Mouse (Mus musculus): ENCODE data around the gene Pde7b.
A peak's percentile ranks its signal among the peaks of the same experiment; 100 is the strongest.

Pde7b gene

DNA sequence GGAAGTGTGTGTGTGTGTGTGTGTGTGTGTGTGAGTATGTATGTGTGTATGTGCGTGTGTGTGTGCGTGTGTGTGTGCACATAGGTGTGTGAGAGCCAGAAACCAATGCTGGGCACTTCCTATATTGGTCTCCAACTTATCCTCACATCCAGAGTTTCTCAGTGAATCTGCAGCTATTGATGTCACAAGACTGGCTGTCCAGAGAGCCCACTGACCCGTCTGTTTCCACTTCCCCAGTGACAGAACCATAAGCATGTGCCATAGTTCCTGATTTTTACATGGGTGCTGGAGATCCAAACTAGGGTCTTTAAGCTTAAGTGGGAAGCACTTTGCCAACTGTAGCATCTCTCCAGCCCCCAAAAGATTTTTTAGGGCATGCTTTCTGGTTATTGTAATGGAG lies 71.6 kb downstream of the Pde7b start:
- DNase-seq (ENCODE audit: low read depth) = no peak

DNA sequence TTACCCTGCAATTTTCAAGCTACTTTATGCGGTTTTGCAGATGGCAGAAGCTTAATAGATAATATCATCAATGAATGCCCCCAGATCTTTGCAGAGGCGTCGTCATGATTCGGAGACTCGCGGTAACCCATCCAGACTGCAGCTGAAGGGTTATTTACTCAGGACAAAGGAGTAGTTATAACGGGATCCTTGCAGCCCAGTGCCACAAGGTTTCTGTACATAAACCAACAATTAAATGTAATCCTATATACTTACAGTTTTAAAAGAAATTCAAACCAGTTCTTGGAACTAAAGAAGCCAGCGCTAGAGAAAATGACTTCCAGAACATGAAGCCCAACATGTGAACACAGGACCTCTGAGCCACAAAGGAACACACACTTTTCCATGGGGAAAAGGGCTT lies 88.5 kb downstream of the Pde7b start:
- DNase-seq (ENCODE audit: low read depth) = no peak

DNA sequence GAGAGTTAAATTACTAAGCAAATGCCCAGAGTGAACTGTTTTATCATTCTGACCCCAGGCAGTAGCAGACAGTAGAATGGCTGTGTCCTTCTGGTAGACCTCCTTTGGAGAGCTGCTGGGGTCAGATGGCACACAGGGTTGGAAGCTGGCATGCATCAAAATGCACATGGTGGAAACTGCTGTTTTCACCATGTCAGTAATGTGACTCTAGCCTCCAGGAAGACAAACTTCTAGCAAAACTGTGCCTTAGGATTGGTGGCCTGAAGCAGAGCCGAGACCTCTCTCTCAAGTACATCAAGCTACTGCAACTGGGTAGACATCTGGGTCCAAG lies 91.8 kb downstream of the Pde7b start:
- DNase-seq (ENCODE audit: low read depth) = no peak

DNA sequence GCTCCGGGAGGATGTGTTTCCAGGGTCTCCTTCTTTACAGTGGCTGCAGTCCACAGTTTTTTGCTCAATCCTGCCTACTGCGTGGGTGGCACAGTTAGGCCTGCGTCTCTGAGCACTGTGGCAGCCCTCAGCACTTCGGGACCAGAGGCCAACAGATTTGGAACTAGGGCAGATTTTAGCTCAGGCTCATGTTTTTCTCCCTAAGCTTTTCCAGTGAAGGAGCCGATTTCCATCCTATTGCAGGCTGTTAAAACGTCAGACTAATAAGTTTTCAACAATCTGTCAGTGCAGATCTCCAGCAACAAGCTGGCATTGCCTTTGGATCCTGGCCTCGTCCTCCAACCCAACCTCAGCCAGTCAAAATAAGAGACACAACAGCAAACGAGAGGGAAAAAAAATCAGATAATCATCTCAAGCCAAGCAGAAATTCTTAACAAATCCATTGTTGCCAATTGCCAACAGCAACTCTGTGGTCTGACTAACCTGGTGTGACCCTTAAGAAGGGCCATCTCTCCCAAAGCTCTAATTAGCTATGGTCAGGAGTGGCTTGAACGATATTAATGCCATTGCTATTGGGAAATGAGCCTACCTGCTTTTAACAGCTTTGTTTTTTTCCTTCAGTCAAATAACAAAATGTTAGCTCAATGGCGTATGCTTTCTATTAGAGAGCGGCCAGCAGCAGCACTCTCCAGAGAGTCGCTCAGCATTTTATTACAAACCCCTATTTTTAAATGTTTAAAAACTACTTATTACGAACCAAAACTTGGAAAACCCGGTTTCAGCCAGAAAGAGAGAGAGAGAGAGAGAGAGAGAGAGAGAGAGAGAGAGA lies 92.4 kb downstream of the Pde7b start:
- no peak for DNase-seq (ENCODE audit: low read depth)

DNA sequence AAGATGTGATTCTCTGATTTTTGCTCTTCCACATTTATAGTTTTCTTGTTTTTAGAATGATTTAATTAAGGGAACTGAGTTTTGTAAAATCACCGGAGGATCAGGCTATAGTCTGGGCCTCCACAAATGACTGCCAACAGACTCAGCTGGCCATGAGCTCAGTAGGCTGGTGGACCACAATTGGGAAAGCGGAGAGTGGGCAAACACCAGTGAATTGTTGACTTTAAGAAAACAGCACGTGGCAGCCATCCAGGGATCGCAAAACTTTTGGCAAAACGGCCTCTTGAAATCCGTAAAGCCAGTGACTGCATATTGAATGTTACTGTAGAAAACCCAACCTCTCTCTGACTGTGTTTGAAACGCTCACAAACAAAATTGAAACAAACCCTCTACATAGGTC lies 94.8 kb downstream of the Pde7b start:
- DNase-seq (ENCODE audit: low read depth) = no peak

DNA sequence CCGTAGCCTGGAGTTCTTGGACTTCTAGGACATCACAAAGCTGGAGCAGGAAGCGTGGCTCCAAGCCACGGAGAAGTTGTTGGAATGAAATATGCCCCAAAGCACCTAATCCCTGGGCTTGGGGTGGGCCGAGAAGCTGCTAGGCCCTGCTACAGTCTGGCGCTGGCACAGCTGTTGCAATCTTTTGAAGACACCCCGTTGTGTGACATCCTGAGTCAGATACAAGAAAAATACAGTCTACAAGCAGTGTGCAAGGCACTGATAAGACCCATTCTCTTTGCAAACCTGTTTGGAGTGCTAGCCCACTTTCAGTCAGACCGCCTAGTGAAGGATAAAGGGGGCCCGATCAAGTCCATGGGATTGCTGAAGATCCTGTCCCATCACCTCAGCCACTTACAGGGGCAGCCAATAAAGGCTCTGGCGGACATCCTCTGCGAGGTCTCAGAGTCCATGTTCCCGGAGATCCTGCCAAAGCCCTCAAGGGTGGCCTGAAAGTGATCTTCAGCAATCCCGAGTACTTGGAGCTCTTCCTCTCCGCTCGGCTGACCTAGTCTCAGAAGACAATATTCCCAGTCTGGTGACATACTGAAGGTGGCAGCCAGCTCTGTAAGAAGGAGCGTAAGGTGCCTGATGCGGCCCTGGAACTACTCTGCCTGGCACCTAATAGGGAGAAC lies 99.0 kb downstream of the Pde7b start:
- DNase-seq (ENCODE audit: low read depth) = peak; percentile 10

DNA sequence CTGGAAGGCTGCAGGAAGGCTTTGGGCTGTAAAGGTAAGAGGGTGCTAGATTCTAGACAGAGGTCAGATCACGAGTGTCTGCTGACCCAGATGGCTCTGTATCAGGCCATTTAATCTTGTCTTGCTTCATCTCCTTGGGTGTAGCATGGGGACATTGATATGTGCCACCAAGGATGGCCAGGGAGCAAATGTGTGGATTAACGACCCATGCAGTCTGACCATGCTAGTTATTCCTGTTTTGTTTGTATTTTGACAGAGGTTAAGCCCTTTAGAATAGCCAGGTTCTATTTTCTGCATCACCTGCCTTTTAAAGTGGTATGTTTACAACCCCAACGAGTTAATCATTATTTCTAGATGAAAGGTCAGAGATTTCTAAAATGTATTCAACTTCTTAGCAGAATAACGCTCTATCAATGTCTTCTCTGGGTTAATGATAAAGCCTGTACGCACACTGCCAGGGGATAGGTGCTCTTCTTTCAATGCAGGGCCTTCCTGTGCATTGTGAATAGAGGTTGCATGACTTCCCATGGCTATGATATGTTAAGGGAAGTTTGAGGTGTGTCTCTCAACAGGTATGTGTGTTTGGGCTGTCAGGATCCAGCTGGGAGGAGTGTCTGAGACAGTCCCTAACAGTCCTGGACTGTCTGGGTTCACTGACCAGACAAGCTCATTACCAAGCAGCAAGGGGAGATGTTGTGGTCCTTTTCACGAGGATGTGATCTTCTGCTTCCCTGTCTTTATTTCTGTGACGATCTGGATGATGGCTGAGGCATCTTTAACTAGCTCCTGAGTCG lies 103.0 kb downstream of the Pde7b start:
- no peak for DNase-seq (ENCODE audit: low read depth)

DNA sequence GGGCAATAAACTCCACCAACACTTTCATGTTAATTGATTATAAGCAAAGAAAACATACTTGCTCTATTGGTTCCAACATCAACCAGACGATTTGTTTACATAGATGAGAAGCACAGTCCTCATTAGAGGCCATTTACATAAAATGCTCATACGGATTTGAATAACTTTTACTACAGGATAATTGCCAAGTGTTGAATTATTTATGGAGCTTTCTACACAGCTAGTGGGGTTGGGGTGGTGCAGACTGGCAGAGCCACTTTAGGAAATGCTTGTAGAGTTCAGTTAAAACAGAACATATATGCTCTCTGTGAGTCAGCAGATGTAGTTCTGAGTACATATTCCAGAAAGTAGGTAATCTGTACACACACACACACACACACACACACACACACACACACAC lies 118.9 kb downstream of the Pde7b start:
- no peak for DNase-seq (ENCODE audit: low read depth)

DNA sequence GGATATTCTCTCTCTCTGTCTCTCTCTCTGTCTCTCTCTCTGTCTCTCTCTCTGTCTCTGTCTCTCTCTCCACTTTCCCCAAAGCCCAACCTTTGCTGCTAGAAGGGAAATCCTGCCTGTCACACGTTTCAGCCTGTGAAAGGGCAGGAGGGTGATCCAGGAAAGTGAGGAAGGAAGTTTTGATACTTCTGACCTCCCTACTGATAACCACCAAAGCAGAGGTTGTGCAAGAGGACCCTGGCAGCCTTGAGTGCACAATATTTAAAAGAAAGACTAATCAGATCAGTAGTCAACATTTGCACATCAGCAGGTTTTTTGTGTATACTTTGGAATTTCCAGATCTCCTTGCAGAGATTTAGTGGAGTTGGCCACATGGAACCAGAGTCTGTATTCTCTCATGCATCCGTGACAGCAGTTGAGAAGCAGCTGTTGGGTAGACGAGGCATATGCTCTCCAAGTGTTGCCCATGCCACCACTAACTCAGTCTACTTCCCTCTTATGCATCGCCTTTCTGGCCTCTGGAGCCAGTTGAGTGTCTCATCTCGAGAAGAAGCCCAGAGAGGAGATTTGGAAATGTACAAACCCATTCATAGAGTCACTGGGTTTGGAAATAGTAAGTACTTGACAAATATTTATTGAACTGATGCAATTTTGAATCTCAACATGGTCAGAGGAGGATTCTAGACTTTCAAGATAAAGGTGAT lies 129.6 kb downstream of the Pde7b start:
- DNase-seq (ENCODE audit: low read depth) = no peak

DNA sequence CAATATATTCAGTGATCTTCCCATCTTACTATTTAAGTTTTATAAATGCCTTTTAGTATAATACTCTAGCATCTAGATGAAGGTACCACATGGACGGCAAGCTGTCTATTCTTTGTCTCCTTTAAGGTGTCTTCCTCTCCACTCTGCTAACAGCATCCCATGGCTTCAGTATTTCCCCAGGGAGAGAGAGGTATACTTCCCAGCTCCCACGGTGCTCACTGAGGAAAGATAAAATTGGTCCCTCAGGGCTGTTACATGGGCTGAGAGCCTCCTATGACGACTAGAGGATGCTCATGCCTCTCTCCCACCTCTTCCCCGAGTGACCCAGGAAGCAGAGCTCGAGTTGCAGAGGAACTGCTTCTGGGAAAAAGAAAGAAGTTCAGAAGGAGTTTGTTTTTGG lies 130.9 kb downstream of the Pde7b start:
- no peak for DNase-seq (ENCODE audit: low read depth)

DNA sequence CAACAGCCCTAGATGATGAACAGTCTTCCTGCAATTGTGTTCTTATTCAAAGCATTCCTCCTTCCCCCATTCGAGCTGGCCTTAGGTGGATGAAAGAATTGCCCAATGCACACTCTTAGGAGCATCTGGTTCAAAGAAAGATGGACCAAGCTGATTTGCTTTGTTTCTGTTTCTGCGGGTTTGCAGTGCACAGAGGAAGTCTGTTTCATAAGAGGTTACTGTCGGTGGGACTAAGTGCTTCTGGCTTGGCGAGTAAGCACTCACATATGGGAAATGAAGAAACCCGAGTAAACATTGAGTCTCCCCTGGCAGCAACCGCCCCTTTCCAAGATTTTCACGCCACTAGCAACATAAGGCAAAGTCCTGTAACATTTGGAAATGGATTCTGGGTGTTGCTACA lies 134.8 kb downstream of the Pde7b start:
- no peak for DNase-seq (ENCODE audit: low read depth)

DNA sequence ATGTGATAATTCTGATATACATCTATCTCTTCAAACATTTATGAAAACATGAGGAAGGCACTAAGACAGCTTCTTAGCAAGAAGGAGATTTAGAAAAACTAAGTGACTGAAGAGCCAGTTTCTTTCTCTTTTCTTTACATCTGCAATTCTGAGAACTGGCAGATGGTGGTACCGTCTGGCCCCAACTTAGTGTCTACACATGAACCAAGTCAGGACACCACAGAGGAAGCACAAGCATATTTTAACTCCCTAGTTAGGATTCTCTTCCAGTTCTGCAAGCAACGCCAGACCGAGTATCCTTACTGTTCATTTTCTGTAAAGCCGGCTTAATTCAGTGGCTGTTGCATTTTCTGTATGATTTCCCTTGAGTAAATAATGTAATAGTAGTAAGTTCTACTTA lies 138.9 kb downstream of the Pde7b start:
- DNase-seq (ENCODE audit: low read depth) = no peak

DNA sequence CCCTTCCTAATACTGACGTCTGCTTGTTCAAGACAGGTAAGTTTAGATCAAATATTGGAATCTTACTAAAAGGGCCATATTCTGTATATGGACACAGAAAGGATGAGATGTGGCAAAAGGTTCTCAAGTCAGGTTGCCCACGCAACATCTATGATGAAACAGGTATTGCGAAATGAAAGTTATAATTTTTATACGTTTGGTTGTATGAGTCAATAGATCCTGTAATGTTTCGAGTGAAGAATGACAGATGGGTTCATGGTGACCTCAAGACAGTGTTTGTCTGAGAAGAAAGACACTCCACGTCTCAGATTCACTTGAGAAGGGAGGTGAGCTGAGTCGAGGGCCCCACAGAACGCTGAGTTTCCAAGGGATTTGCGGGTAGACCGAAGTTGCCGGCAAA lies 149.9 kb downstream of the Pde7b start:
- DNase-seq (ENCODE audit: low read depth) = no peak

DNA sequence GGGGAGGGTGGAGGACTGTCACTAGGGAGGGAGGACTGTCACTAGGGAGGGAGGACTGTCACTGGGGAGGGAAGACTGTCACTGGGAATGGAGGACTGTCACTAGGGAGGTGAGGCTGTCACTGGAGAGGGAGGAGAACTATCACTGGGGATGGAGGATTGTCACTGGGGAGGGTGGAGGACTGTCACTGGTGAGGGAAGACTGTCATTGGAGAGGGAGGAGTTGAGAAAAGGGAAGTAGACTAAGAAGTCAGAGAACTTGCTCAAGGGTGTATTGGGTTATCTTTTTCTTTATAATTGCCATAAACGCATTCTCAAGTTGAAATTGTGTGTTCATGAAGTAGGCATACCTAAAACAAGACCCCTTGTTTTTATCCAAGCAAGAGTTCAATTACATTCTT lies 150.5 kb downstream of the Pde7b start:
- DNase-seq (ENCODE audit: low read depth) = no peak

DNA sequence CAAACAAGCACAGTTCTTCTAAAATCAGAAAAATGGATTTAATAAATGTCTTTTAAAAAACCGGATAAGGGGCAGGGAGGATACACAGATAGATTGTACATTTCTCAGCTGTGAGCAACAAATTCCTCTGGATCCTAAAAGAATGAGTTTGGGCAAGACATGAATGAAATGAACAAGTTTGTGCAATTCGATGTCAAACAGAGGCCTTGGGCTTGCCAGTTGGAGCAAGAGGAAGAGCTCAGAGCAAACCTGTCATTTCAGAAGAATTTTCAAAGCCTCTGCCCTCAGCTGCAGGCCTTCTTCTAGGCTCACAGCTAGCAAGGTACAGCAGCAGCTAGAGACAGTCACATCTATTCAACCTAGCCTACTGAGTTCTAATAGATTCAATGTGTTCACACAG lies 153.4 kb downstream of the Pde7b start:
- DNase-seq (ENCODE audit: low read depth) = no peak

DNA sequence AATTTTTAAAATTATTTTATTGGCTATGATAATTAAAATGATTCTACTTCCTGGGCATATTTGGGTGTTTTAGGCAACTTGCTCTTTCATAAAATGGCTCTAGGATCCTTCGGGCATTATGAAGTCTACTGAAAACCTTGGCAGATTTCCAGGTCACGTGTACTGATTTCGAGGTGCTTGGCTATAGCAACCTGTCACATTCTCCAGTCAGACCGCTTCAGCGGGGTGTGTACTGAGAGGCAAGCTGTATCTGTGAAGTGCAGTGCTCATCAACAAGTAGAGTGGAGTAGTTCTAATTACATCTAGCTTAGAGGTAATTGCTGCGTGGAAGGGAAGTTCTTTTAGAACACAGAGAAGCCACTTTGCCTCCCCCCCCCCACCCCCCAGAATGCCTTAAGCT lies 156.2 kb downstream of the Pde7b start:
- no peak for DNase-seq (ENCODE audit: low read depth)

DNA sequence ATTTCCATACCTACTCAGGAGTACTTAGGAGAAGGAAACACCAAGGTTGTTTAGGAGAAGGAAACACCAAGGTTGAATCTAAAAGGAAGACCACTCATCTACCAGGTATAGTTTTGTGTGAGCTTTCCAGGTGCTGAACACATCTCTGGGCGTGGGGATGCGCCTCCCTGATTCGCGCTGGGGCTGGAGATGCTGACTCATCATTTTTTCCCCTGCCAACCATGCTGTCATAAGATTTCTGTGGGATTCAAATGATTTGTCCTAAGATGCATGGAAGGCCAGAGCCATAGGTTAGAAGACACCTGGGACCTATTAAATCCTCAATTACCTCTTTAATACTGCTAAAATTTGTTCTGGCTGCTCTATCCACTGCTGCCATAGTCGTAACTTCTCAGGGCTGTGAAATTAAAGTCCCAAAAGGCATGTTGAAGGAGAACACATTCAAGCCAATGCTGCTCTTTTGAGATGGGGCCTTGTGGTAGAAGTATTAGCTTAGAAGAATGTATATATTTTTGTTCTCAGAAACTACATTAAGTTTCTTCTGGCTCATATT lies 157.1 kb downstream of the Pde7b start:
- no peak for DNase-seq (ENCODE audit: low read depth)

DNA sequence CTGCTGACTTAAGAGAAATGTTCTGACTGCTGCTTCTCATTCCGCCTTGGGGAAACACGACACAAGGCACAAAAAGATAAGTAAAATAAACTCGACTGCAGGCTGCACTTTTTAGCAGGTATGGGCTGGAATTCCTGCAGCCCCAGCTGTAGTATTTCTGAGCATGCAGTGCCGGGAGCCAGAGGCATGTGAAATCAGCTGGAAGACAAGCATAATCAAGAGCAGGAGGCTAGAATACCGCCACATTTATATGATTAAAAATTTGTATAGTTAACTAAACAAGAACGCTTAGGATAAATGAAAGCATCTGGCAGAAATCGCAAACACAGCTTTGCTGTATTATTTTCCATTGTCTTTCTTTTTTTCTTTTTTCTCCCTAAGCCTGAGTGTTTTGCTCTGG lies 168.4 kb downstream of the Pde7b start:
- no peak for DNase-seq (ENCODE audit: low read depth)

DNA sequence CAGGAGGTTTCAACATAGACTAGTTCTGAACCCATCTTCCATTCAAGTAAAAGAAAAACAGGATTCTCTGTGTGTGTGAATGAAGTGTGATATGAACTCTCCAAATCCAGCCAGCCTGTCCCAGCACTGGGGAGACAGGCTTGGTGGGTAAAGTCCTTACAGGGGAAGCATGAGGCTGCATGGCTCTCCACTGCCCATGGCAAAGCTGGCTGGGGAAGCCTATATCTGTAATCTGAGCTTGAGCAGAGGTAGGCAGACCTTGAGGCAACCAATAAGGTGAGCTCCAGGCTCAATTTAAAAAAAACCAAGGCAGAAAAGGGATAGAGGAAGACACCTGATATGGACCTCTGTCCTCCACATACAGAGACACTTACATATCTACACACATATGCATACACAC lies 173.5 kb downstream of the Pde7b start:
- DNase-seq (ENCODE audit: low read depth) = no peak

DNA sequence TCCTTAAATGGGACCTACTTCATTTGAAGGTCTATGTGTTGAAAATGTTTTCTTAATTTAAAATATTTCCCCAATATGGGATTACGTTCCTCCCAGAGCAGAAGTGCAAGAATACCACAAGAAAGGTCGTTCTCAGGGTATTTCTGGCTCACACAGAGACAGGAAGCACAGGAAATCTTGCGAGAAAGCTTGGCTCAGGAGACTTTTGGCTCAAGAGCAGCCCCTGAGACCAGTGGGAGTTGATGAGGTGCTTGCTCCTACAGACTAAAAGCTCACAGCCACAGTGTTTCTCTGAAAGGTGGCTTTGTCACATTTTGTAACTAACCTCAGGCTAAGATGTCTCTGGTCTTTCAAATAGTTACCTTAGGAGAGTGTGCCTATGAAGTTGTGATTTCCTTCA lies 174.1 kb downstream of the Pde7b start:
- no peak for DNase-seq (ENCODE audit: low read depth)

DNA sequence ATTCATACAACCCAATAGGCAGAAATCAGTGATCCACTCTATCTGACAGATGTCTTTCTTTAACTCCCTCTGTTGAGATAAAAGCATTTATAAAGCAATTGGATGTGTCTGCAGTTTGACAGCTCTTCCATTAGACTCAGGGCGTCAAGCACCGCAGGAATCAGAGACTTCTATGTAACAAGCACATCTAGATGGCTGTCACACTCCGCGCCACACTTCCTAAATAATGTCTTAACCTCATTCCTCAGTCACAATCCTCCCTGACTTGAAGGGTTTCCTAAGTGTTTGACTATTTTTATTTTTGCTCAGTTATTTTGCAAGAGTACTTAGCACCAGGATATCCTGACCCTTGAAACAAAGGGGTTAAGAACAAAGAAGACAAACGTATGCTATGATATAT lies 174.7 kb downstream of the Pde7b start:
- DNase-seq (ENCODE audit: low read depth) = no peak
